Mouse (Mus musculus) ES-E14 (cell line): ENCODE measurements around the gene Amz2. TPM values are rescaled to one million over a fixed set of nuclear protein-coding genes. Genes with fewer than 3 reads are reported as not detected.

Experiments used
- DNase-seq: peaks from one replicate; pipeline ENCODE4 v3.0.0-alpha.2; 2013; ENCODE audit warnings: low read depth, low spot score
- H3K27ac ChIP-seq: 2 replicates; pipeline ENCODE4 v1.5.1; 2012; ENCODE audit warnings: low read depth, mild to moderate bottlenecking, low read length, moderate library complexity, mixed read lengths; ENCODE audit not compliant: poor library complexity, insufficient read depth, severe bottlenecking
- H3K36me3 ChIP-seq: 2 replicates; pipeline ENCODE4 v1.6.1; 2012; ENCODE audit warnings: mild to moderate bottlenecking, low read length, moderate library complexity, mixed read lengths; ENCODE audit not compliant: control insufficient read depth, poor library complexity, insufficient read depth, severe bottlenecking
- H3K4me1 ChIP-seq, 2 experiments: fragments of 150-350 bp in 1 of 2; sonication (generic) in 1 of 2; 2 replicates each; pipeline ENCODE4 v1.6.1; 2012; ENCODE audit warnings: low read length in 2 of 2, mild to moderate bottlenecking in 1 of 2, mixed read lengths in 1 of 2; ENCODE audit not compliant: control insufficient read depth in 2 of 2, insufficient read depth in 2 of 2, poor library complexity in 1 of 2
- H3K4me3 ChIP-seq, 2 experiments: fragments of 150-350 bp in 1 of 2; sonication (generic) in 1 of 2; 2 replicates each; pipeline ENCODE4 v1.5.1; 2012; ENCODE audit warnings: low read length in 2 of 2, low read depth in 1 of 2, mild to moderate bottlenecking in 1 of 2, mixed read lengths in 1 of 2; ENCODE audit not compliant: insufficient read depth in 1 of 2, poor library complexity in 1 of 2, severe bottlenecking in 1 of 2
- H3K9ac ChIP-seq: 2 replicates; pipeline ENCODE4 v1.6.1; 2012; ENCODE audit warnings: low read depth, mild to moderate bottlenecking, low read length, mixed read lengths; ENCODE audit not compliant: poor library complexity, insufficient read depth, severe bottlenecking
- H3K9me3 ChIP-seq: fragments of 150-350 bp; sonication (generic); 2 replicates; pipeline ENCODE4 v1.6.1; 2012; ENCODE audit warnings: low read depth, mild to moderate bottlenecking, low read length; ENCODE audit not compliant: control insufficient read depth, insufficient read depth
- CHD2 ChIP-seq: IDR thresholded peaks from 2 replicates; pipeline ENCODE4 v1.6.1; 2014; ENCODE audit warnings: mild to moderate bottlenecking, low read depth, low read length, inconsistent platforms
- HCFC1 ChIP-seq: IDR thresholded peaks from 2 replicates; pipeline ENCODE4 v1.6.1; 2012; ENCODE audit warnings: low read length, inconsistent platforms, borderline replicate concordance; ENCODE audit not compliant: insufficient read depth
- MAFK ChIP-seq: IDR thresholded peaks from 2 replicates; pipeline ENCODE4 v1.6.1; 2014; ENCODE audit warnings: mild to moderate bottlenecking, low read depth, low read length, inconsistent platforms; ENCODE audit not compliant: insufficient read depth
- ZC3H11A ChIP-seq: IDR thresholded peaks from 2 replicates; pipeline ENCODE4 v1.6.1; 2012; ENCODE audit warnings: low read depth, mild to moderate bottlenecking, inconsistent platforms, low read length, borderline replicate concordance
- ZNF384 ChIP-seq: IDR thresholded peaks from 2 replicates; pipeline ENCODE4 v1.6.1; 2012; ENCODE audit warnings: low read depth, low read length, inconsistent platforms
- in situ Hi-C, 2 experiments: fragments of 600-800 bp; cut with MboI; formaldehyde crosslinking; loops; one replicate each; pipeline ENCODE4 v1.15.1; 2025; ENCODE audit warnings: low sequenced_read_pairs in 2 of 2, inconsistent platforms in 1 of 2; ENCODE audit not compliant: unreplicated experiment in 2 of 2
- total RNA-seq: library from RNA; depleted of rRNA; stranded (reverse); fragments of 300-350 nt; gene quantifications from 2 replicates; pipeline ENCODE4 v1.2.3, GENCODE M21; 2012

The Amz2 gene
- total RNA-seq, 1 experiment, result 20.1 TPM

- Histone ChIP-seq H3K4me1 (peaks cover 0 to 4% of the 10 kb centered on the region in 2 experiments; a peak in 1 of 4 replicates), H3K4me3 (no peak overlapping the region), H3K9ac (no peak overlapping the region), H3K27ac (no peak overlapping the region), H3K36me3 (no peaks in the 10 kb centered on the region), H3K9me3 (no peaks in the 10 kb centered on the region)
- in situ Hi-C loops, result no loop called here
- no peak for DNase-seq
- TF ChIP-seq ZC3H11A (no peak), ZNF384 (no peak), MAFK (no peak), CHD2 (no peak), HCFC1 (no peak)
Observed at GRCm38 (mm10) chr11:109419461-109419860, 6.3 kb upstream of the Amz2 start.

GRCm38 (mm10) chr11:109419961-109420566 is 5.7 kb upstream of the Amz2 start:
- no peaks in the 10 kb centered on the region for H3K36me3 ChIP-seq
- no peaks in the 10 kb centered on the region for H3K9me3 ChIP-seq
- no peak overlapping the region for H3K27ac ChIP-seq
- no peak for TF ChIP-seq ZNF384
- TF ChIP-seq CHD2, result no peak
- no peak for TF ChIP-seq HCFC1
- TF ChIP-seq ZC3H11A, result no peak
- TF ChIP-seq MAFK, result no peak
- in situ Hi-C loops, result no loop called here
- no peak overlapping the region for H3K4me3 ChIP-seq
- H3K9ac ChIP-seq, result no peak overlapping the region
- no peak for DNase-seq
- peaks cover 0 to 4% of the 10 kb centered on the region in 2 experiments; a peak in 1 of 4 replicates for H3K4me1 ChIP-seq

- H3K9me3 ChIP-seq, result no peaks in the 10 kb centered on the region
- no peak for DNase-seq
- H3K9ac ChIP-seq, result no peak overlapping the region
- in situ Hi-C loops, result no loop called here
- no peak overlapping the region for H3K4me3 ChIP-seq
- peaks cover 0 to 4% of the 10 kb centered on the region in 2 experiments; a peak in 1 of 4 replicates for H3K4me1 ChIP-seq
- no peak overlapping the region for H3K27ac ChIP-seq
- H3K36me3 ChIP-seq, result no peaks in the 10 kb centered on the region
- TF ChIP-seq ZC3H11A (no peak), ZNF384 (no peak), CHD2 (no peak), MAFK (no peak), HCFC1 (no peak)
Observed at GRCm38 (mm10) chr11:109420567-109420962, 5.2 kb upstream of the Amz2 start.

GRCm38 (mm10) chr11:109421205-109421604 is 4.5 kb upstream of the Amz2 start:
- Histone ChIP-seq H3K9me3 (no peaks in the 10 kb centered on the region), H3K4me1 (peaks cover 0 to 4% of the 10 kb centered on the region in 2 experiments; a peak in 1 of 4 replicates), H3K4me3 (no peak overlapping the region), H3K36me3 (no peaks in the 10 kb centered on the region), H3K9ac (no peak overlapping the region), H3K27ac (no peak overlapping the region)
- DNase-seq, result no peak
- in situ Hi-C loops, result no loop called here
- no peak for TF ChIP-seq CHD2
- TF ChIP-seq ZC3H11A, result no peak
- no peak for TF ChIP-seq MAFK
- no peak for TF ChIP-seq ZNF384
- TF ChIP-seq HCFC1, result no peak

GRCm38 (mm10) chr11:109422263-109422662 is 3.5 kb upstream of the Amz2 start:
- in situ Hi-C loops, result no loop called here

More at GRCm38 (mm10) chr11:109422263-109422662, 3.5 kb upstream of the Amz2 start:
- Histone ChIP-seq H3K36me3 (no peaks in the 10 kb centered on the region), H3K9ac (no peak overlapping the region), H3K27ac (no peak overlapping the region), H3K4me1 (peaks cover 1 to 4% of the 10 kb centered on the region in 2 experiments; a peak in 1 of 4 replicates), H3K4me3 (no peak overlapping the region), H3K9me3 (no peaks in the 10 kb centered on the region)
- TF ChIP-seq HCFC1, result no peak
- peak; percentile 74; the same call in 1 of the 2 replicates for TF ChIP-seq ZNF384
- TF ChIP-seq ZC3H11A, result no peak; the same call in 1 of the 2 replicates
- TF ChIP-seq CHD2, result no peak
- TF ChIP-seq MAFK, result no peak
- DNase-seq, result no peak
